Mouse (Mus musculus) layer of hippocampus, adult 11-12 months (tissue): Measurements from ENCODE around the gene Polr1c.

ENCODE experiments used
- DNase-seq: peaks from one replicate; pipeline ENCODE4 v3.0.0; 2022; ENCODE audit warnings: low spot score

Polr1c gene

GRCm38 (mm10) chr17:46210550-46210949 lies 37.3 kb downstream of the Polr1c start:
- no peak for DNase-seq

GRCm38 (mm10) chr17:46206676-46207075 lies 41.2 kb downstream of the Polr1c start:
- DNase-seq, result no peak

DNA sequence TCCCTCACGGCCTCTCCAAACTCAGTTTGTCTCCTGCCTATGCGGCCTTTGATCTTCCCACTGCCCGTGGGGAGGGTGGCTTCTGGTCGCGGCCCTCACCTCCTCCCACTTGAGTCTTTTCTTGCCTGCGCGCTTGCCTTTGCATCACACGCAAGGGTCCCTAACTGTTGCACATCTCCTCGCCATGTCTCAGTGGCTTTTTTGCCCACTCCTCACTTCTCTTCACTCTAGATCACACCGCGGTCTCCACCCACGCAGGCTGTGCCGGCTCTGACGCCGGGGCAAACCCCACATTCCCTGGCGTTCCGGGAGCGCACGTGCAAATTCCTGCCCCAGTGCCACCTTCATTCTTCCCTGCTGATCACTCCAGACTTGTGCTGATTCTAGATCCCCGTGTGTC lies 44.8 kb downstream of the Polr1c start:
- DNase-seq, result peak; percentile 26

- peak; percentile 91 for DNase-seq
Measured at GRCm38 (mm10) chr17:46202421-46203071, 45.3 kb downstream of the Polr1c start, which contains the start of the genes Polh and Xpo5. Polh (minus strand) TSS chr17:46202645. Xpo5 (plus strand) TSS chr17:46202782.

- no peak for DNase-seq
Measured at GRCm38 (mm10) chr17:46201151-46201550, 46.7 kb downstream of the Polr1c start.
